Mouse (Mus musculus) heart, adult 2 months (tissue): ENCODE measurements around the gene Gm13288. TPM values are rescaled to one million over a fixed set of nuclear protein-coding genes. Genes with fewer than 3 reads are reported as not detected.
A peak's percentile ranks its signal among the peaks of the same experiment; 100 is the strongest.
"Not testable (repeated sequence)": the region's sequence is repeated elsewhere in the genome, so short reads cannot be mapped to it uniquely, and the experiment has no call there.

Source experiments
- DNase-seq, 2 experiments: peaks; one replicate each; pipeline ENCODE4 v3.0.0; 2021
- H3K27ac ChIP-seq: fragments of 200-600 bp; 2 replicates; pipeline ENCODE4 v1.8.1; 2022
- H3K27me3 ChIP-seq: fragments of 200-500 bp; 2 replicates; pipeline ENCODE4 v1.6.1; 2012; ENCODE audit warnings: mild to moderate bottlenecking, low read length, inconsistent platforms, mixed read lengths; ENCODE audit not compliant: control insufficient read depth, insufficient read depth
- H3K36me3 ChIP-seq: fragments of 200-500 bp; 2 replicates; pipeline ENCODE4 v1.6.1; 2012; ENCODE audit warnings: low read length, inconsistent platforms; ENCODE audit not compliant: control insufficient read depth, insufficient read depth
- H3K4me1 ChIP-seq: fragments of 200-500 bp; 2 replicates; pipeline ENCODE4 v1.6.1; 2011; ENCODE audit warnings: low read length; ENCODE audit not compliant: control insufficient read depth, insufficient read depth
- H3K4me3 ChIP-seq: fragments of 200-600 bp; 2 replicates; pipeline ENCODE4 v1.8.1; 2022
- H3K79me2 ChIP-seq: fragments of 200-500 bp; replicated peaks from 2 replicates; pipeline ENCODE4 v1.6.1; 2012; ENCODE audit warnings: mild to moderate bottlenecking, inconsistent platforms, low read length, moderate library complexity, mixed read lengths; ENCODE audit not compliant: control insufficient read depth, insufficient read depth
- H3K9ac ChIP-seq: fragments of 200-500 bp; 2 replicates; pipeline ENCODE4 v1.6.1; 2012; ENCODE audit warnings: low read depth, mild to moderate bottlenecking, control low read depth, inconsistent platforms, low read length, mixed read lengths
- CTCF ChIP-seq: fragments of 200-600 bp; IDR thresholded peaks from 2 replicates; pipeline ENCODE4 v1.8.1; 2022; ENCODE audit warnings: antibody characterized with exemption, mild to moderate bottlenecking, moderate library complexity
- EP300 ChIP-seq: fragments of 200-500 bp; IDR thresholded peaks from 2 replicates; pipeline ENCODE4 v1.6.1; 2011; ENCODE audit warnings: low read depth, low read length, control low read depth; ENCODE audit not compliant: insufficient read depth
- POLR2A ChIP-seq: fragments of 200-500 bp; IDR thresholded peaks from 2 replicates; pipeline ENCODE4 v1.6.1; 2011; ENCODE audit warnings: mild to moderate bottlenecking, low read depth, low read length, control low read depth; ENCODE audit not compliant: insufficient read depth
- WGBS: fragments of 180-500 bp; shearing (Covaris S2); methylation state at CpG from one replicate; pipeline ENCODE4 v1.1.7; 2018; 5-methylcytosine and 5-hydroxymethylcytosine counted together
- intact Hi-C: fragments of 180-260 bp; cut with DNase I; formaldehyde crosslinking; loops from one replicate; pipeline ENCODE4 v1.15.1; 2025
- polyA plus RNA-seq: library from polyadenylated mRNA; depleted of rRNA; stranded (reverse); fragments of >200 nt; gene quantifications from 2 replicates; pipeline ENCODE4 v1.2.3, GENCODE M21; 2012
- total RNA-seq, 2 experiments: library from RNA; stranded (reverse); gene quantifications; 2 replicates each; pipeline ENCODE4 v1.2.3; 2021

The Gm13288 gene
- total and polyA plus RNA-seq, 3 experiments, result not detected

DNA sequence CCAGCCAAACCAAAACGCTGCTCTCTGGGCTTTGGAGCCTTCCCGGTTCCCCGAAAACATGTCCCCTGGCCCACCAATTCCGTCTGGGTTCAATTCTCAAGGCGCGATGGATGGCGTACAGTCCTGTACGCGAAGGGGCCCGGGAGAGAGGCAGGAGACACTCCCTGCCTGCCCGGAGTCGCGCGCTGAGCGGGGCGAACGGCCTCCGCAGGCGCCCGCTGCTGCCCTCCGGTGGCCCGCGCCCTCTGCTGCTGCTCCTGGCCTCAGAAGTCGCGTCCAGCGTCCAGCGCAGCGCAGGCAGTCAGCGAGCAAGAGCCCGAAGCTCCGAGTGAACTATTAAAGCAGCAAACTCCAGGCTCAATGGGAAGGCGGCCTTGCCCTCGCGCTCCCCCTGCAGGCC is 430 bp downstream of the Gm13288 start:
- H3K27ac ChIP-seq, H3K79me2 ChIP-seq, H3K36me3 ChIP-seq, H3K4me1 ChIP-seq, H3K27me3 ChIP-seq, intact Hi-C loops, H3K4me3 ChIP-seq: not testable (repeated sequence)
- peak; percentile 54 to 55 for DNase-seq
- peak overlapping the region; percentile 59; the same call in 1 of the 2 replicates for H3K9ac ChIP-seq
- 0% methylated on average over 17 of the region's 34 CpGs for WGBS
- peak; percentile 34 for TF ChIP-seq CTCF

DNA sequence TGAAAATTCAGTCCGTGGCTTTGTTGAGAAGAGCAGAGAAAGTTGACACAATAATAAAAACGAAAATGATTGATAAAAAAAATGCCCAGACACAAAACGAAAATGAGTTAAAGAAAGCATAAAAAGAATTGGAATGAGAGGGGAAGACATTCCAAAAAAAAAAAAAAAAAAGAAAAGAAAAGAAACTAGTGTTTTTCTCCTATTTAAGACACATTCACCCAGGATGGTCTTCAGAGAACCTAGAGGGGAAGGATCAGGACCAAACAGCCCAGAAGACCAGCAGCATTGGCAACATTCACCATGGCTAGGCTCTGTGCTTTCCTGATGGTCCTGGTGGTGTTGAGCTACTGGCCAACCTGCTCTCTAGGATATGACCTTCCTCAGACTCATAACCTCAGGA is 10.6 kb downstream of the Gm13288 start, which contains the start of gene Ifna7:
Gene Ifna7 (plus strand): TSS at position 301 of the 400 bp plus-strand sequence.
- Histone ChIP-seq H3K27ac (no peak within 1 kb of the TSS), H3K27me3 (no peaks in the 10 kb centered on the region), H3K79me2 (no peaks in the 10 kb centered on the region), H3K36me3 (no peaks in the 10 kb centered on the region), H3K4me3 (no peak within 1 kb of the TSS), H3K9ac (no peak within 1 kb of the TSS), H3K4me1 (no peaks in the 10 kb centered on the region)
- 43% methylated on average over 3 of the region's 3 CpGs for WGBS
- no peak for DNase-seq
- intact Hi-C loops, result no loop called here
- no peak for TF ChIP-seq EP300

DNA sequence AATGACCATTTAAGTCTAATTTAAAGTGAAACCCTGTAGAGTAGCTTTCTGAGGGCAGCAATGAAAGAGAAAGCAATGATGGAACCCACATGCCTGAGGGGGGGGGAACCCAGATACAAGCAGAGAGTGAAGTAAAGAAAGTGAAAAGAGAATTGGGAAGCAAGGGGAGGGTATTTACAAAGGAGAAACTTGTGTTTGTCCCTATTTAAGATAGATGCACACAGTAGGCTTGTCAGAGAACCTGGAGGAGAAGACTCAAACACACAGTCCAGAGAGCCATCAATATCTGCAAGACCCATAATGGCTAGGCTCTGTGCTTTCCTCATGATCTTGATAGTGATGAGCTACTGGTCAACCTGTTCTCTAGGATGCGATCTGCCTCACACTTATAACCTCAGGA is 14.3 kb downstream of the Gm13288 start, which contains the start of gene Ifna11:
Gene Ifna11 (plus strand): TSS at position 301 of the 400 bp plus-strand sequence.
- intact Hi-C loops, result loop anchor here (5.0 kb wide), 1 partner anchor 137 kb away; the partner anchor contains the start of gene Ifna2
- Histone ChIP-seq H3K36me3 (no peaks in the 10 kb centered on the region), H3K27ac (no peak within 1 kb of the TSS), H3K27me3 (no peaks in the 10 kb centered on the region), H3K79me2 (no peaks in the 10 kb centered on the region), H3K4me3 (no peak within 1 kb of the TSS), H3K4me1 (no peaks in the 10 kb centered on the region), H3K9ac (no peak within 1 kb of the TSS)
- no peak for TF ChIP-seq POLR2A
- TF ChIP-seq EP300, result no peak
- no peak for TF ChIP-seq CTCF
- WGBS, result 73% methylated on average over 1 of the region's 1 CpGs
- no peak for DNase-seq

DNA sequence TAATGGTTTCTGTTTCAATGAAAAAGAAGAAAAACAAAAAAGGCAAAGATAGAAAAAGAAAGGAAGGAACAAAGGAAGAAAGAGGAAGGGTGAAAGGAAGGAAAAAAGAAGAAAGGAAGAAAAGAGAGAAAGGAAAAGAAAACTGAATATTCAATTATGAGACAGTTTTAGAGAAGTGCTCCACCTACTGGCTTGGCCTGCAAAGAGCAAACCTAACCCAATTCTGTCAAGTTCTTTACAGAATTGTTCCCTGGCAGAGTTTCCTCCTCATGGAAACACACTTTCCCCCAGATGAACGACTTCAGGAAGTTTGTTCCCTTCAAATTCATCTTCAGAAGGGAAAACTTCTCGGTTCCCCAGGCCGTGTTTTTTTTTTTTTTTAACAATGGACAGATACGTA is 17.7 kb downstream of the Gm13288 start:
- TF ChIP-seq CTCF, result peak; percentile 67
- TF ChIP-seq EP300, result no peak
- TF ChIP-seq POLR2A, result no peak

DNA sequence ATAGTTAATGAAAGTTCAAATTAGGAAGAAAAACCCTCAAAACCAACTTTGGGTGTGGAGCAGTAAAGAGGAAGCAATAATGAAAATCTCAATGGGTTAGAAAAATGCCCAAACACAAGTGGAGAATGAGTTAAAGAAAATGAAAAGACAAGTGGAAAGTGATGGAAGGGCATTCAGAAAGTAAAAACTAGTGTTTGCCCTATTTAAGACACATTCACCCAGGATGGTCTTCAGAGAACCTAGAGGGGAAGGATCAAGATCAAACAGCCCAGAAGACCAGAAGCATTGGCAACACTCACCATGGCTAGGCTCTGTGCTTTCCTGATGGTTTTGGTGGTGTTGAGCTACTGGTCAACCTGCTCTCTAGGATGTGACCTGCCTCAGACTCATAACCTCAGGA is 21.8 kb downstream of the Gm13288 start, which contains the start of gene Ifna6:
Gene Ifna6 (plus strand): TSS at position 301 of the 400 bp plus-strand sequence.
- H3K36me3 ChIP-seq, H3K9ac ChIP-seq, H3K4me3 ChIP-seq, DNase-seq, H3K27me3 ChIP-seq, H3K4me1 ChIP-seq, H3K27ac ChIP-seq, H3K79me2 ChIP-seq, intact Hi-C loops: not testable (repeated sequence)

More for the DNA sequence above, 17.7 kb downstream of the Gm13288 start:
- intact Hi-C loops, result loop anchor here (5.0 kb wide), 1 partner anchor 141 kb away; the partner anchor contains the start of gene Ifna2
- Histone ChIP-seq H3K9ac (no peak overlapping the region), H3K79me2 (no peaks in the 10 kb centered on the region), H3K36me3 (no peaks in the 10 kb centered on the region), H3K27ac (no peak overlapping the region), H3K4me3 (no peak overlapping the region), H3K4me1 (no peaks in the 10 kb centered on the region), H3K27me3 (no peaks in the 10 kb centered on the region)
- 20% methylated on average over 4 of the region's 4 CpGs for WGBS
- no peak for DNase-seq

DNA sequence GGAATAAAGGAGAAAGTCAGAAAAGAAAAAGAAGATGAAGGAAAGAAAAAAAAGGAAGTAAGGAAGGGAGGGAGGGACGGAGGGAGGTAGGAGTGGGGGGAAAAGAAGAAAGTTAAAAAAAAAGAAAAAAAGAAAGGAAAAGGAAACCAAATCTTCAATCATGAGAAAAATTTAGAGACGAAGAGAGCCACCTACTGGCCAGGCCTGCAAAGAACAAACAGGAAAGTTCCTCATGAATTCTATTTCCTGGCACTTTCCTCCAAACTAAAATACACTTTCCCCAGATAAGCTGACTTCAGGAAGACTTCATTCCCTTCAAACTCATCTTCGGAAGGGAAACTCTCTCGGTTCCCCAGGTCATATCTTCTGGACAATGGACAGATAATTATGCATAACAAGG is 25.2 kb downstream of the Gm13288 start:
- H3K4me1 ChIP-seq, result no peaks in the 10 kb centered on the region
- no peaks in the 10 kb centered on the region; the same call in 1 of the 2 replicates for H3K27me3 ChIP-seq
- no peak overlapping the region for H3K4me3 ChIP-seq
- no peak overlapping the region for H3K27ac ChIP-seq
- no peaks in the 10 kb centered on the region for H3K36me3 ChIP-seq
- H3K79me2 ChIP-seq, result no peaks in the 10 kb centered on the region
- TF ChIP-seq EP300 (no peak), POLR2A (no peak), CTCF (peak; percentile 73)
- H3K9ac ChIP-seq, result no peak overlapping the region
- DNase-seq, result no peak
- intact Hi-C loops, result no loop called here
- 13% methylated on average over 4 of the region's 4 CpGs for whole genome bisulfite sequencing

DNA sequence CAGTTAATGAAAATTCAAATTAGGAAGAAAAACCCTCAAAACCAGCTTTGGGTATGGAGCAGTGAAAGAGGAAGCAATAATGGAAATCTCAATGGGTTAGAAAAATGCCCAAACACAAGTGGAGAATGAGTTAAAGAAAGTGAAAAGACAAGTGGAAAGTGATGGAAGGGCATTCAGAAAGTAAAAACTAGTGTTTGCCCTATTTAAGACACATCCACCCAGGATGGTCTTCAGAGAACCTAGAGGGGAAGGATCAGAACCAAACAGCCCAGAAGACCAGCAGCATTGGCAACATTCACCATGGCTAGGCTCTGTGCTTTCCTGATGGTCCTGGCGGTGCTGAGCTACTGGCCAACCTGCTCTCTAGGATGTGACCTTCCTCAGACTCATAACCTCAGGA is 29.9 kb downstream of the Gm13288 start, which contains the start of gene Ifna5:
Gene Ifna5 (plus strand): TSS at position 301 of the 400 bp plus-strand sequence.
- DNase-seq, result not testable (repeated sequence)
- 65% methylated on average over 1 of the region's 1 CpGs for WGBS

More for the DNA sequence above, 29.9 kb downstream of the Gm13288 start, which contains the start of gene Ifna5:
- intact Hi-C loops, H3K36me3 ChIP-seq, H3K79me2 ChIP-seq, H3K4me3 ChIP-seq, H3K27me3 ChIP-seq, H3K27ac ChIP-seq, H3K9ac ChIP-seq, H3K4me1 ChIP-seq: not testable (repeated sequence)
